Mouse (Mus musculus): Measurements from ENCODE around the gene Gpd2.

Gene Gpd2

DNA sequence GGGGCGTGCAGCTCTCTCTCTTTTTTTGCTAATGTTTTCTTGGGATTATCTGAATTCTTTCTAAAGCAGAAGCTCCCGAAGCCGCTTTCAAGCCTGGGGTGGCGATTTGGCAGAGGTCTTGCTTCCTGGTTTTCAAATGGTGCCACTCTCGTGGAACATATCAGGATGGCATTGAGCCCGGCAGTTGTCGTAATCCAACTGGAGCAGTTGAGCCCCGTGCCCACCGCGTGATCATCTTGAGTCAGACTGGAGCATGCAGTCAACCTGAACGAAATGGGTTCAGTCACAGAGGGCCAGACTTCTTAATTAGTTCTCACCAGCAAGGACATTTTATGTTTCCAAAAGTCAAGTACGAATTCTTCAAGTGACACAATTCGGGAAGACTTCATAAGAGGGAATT is 158.6 kb downstream of the Gpd2 start:
- DNase-seq, result no peak

GRCm38 (mm10) chr2:57397727-57398126 is 160.3 kb downstream of the Gpd2 start:
- DNase-seq, result no peak

DNA sequence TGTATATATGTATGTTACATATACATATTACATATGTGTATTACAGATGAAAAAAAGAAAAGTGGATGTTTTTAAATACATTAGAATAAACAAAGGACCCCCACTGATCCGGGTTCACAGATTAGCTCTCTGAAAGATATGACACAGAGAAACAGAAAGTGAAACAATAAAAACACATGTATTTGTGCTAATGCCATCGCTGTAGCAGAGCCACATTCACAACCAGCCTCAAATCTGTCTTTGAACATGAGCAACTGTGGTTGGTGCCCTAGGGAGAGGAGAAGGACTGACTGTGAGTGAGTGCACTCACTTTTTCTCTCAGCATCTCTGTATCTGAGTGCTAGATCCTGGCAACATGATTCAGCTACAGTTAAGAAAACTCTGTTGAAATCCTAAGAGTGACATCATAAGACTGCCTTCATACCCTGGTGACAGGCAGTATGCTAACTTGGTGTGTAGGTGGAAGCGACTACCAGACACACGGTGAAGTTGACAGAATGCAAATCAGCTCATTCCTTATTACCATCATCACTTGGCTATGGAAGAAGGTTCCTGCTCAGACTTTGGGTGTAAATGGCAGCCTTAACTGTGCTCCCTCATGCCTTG is 170.1 kb downstream of the Gpd2 start:
- DNase-seq, result no peak

GRCm38 (mm10) chr2:57408413-57408812 is 171.0 kb downstream of the Gpd2 start:
- no peak for DNase-seq

DNA sequence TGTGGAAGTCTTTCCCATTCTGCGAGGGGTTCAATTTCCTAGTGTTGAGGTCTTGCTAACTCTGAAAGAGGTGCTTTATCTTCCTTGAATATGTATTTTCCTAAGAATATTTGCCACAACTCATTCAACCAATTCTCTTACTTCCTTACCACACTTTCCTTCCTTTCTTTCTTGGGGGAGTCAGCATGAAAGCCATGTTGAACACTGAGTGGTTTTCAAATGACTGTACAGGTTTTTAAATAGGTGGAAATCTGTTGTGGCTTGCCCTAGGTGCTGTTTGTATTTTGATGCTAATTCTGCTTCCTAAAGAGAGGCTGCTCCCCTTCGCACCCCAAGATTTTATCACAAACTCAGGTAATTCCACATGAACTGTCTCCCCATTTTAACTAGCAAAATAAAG is 174.1 kb downstream of the Gpd2 start:
- DNase-seq, result no peak

GRCm38 (mm10) chr2:57414550-57415160 is 177.2 kb downstream of the Gpd2 start:
- DNase-seq, result no peak

- DNase-seq, result no peak
These were observed 179.3 kb downstream of the Gpd2 start for GRCm38 (mm10) chr2:57416711-57417110.

Measured in kidney, postnatal 10 days (tissue).